Mouse (Mus musculus): Measurements from ENCODE around the gene 4931440F15Rik. TPM values are rescaled to one million over a fixed set of nuclear protein-coding genes. Genes with fewer than 3 reads are reported as not detected.
"Not testable (repeated sequence)": the region's sequence is repeated elsewhere in the genome, so short reads cannot be mapped to it uniquely, and the experiment has no call there.

4931440F15Rik gene
- polyA plus RNA-seq, 1 experiment = not detected

- Histone ChIP-seq H3K27me3 (ENCODE audit: control insufficient read depth, insufficient read depth, insufficient read length) (no peaks in the 10 kb centered on the region), H3K79me2 (ENCODE audit: control insufficient read depth, insufficient read depth) (no peaks in the 10 kb centered on the region), H3K36me3 (ENCODE audit: control insufficient read depth, insufficient read depth) (no peaks in the 10 kb centered on the region), H3K4me3 (ENCODE audit: insufficient read depth, poor library complexity, severe bottlenecking) (no peak overlapping the region), H3ac (ENCODE audit: control insufficient read depth, insufficient read length, low read depth) (no peak overlapping the region), H3K79me3 (ENCODE audit: low read depth) (no peaks in the 10 kb centered on the region)
- TF ChIP-seq USF1 (IDR thresholded peaks at IDR 0.05; ENCODE audit: low read depth) = no peak
- TF ChIP-seq FOSL1 (IDR thresholded peaks at IDR 0.05; ENCODE audit: insufficient read depth, low read length, poor library complexity, severe bottlenecking) = no peak
- TF ChIP-seq CTCF (IDR thresholded peaks at IDR 0.05; ENCODE audit: control insufficient read depth, insufficient read depth, insufficient read length) = no peak
- no peak for TF ChIP-seq MAX (IDR thresholded peaks at IDR 0.05)
- no peak for TF ChIP-seq CEBPB (IDR thresholded peaks at IDR 0.05; ENCODE audit: low read depth)
- TF ChIP-seq MYOD1 (IDR thresholded peaks at IDR 0.05; ENCODE audit: control insufficient read depth, insufficient read length, low read depth) = no peak
- TF ChIP-seq MYOG (IDR thresholded peaks at IDR 0.05; ENCODE audit: control insufficient read depth, extremely low read depth, insufficient read length) = no peak
These were observed 15.2 kb upstream of the 4931440F15Rik start for GRCm38 (mm10) chr11:29840606-29841227.

- no peaks in the 10 kb centered on the region for H3K27me3 ChIP-seq (ENCODE audit: control insufficient read depth, insufficient read depth, insufficient read length)
- no peaks in the 10 kb centered on the region for H3K79me3 ChIP-seq (ENCODE audit: low read depth)
- peak; percentile 53 for TF ChIP-seq MYOD1 (IDR thresholded peaks at IDR 0.05; ENCODE audit: control insufficient read depth, insufficient read length, low read depth)
- peak; percentile 10 for TF ChIP-seq CEBPB (IDR thresholded peaks at IDR 0.05; ENCODE audit: low read depth)
- no peak for TF ChIP-seq MAX (IDR thresholded peaks at IDR 0.05)
- TF ChIP-seq FOSL1 (IDR thresholded peaks at IDR 0.05; ENCODE audit: insufficient read depth, low read length, poor library complexity, severe bottlenecking) = peak; percentile 52
- no peaks in the 10 kb centered on the region for H3K79me2 ChIP-seq (ENCODE audit: control insufficient read depth, insufficient read depth)
- H3K36me3 ChIP-seq (ENCODE audit: control insufficient read depth, insufficient read depth) = no peaks in the 10 kb centered on the region
- H3ac ChIP-seq (ENCODE audit: control insufficient read depth, insufficient read length, low read depth) = no peak overlapping the region
- H3K4me3 ChIP-seq (ENCODE audit: insufficient read depth, poor library complexity, severe bottlenecking) = no peak overlapping the region
These were observed 14.3 kb upstream of the 4931440F15Rik start for GRCm38 (mm10) chr11:29839781-29840180.

- TF ChIP-seq FOSL1 (IDR thresholded peaks at IDR 0.05; ENCODE audit: insufficient read depth, low read length, poor library complexity, severe bottlenecking) (peak; percentile 60), USF1 (IDR thresholded peaks at IDR 0.05; ENCODE audit: low read depth) (no peak)
- Histone ChIP-seq H3K4me3 (ENCODE audit: insufficient read depth, poor library complexity, severe bottlenecking) (no peak overlapping the region), H3K79me2 (ENCODE audit: control insufficient read depth, insufficient read depth) (no peaks in the 10 kb centered on the region), H3K27me3 (ENCODE audit: control insufficient read depth, insufficient read depth, insufficient read length) (no peaks in the 10 kb centered on the region), H3ac (ENCODE audit: control insufficient read depth, insufficient read length, low read depth) (no peak overlapping the region), H3K79me3 (ENCODE audit: low read depth) (no peaks in the 10 kb centered on the region), H3K36me3 (ENCODE audit: control insufficient read depth, insufficient read depth) (no peaks in the 10 kb centered on the region)
These were observed 11.6 kb upstream of the 4931440F15Rik start for GRCm38 (mm10) chr11:29837066-29837465.

GRCm38 (mm10) chr11:29827729-29828128 is 2.3 kb upstream of the 4931440F15Rik start:
- no peaks in the 10 kb centered on the region for H3K79me2 ChIP-seq (ENCODE audit: control insufficient read depth, insufficient read depth)
- no peaks in the 10 kb centered on the region for H3K27me3 ChIP-seq (ENCODE audit: control insufficient read depth, insufficient read depth, insufficient read length)
- no peak overlapping the region for H3ac ChIP-seq (ENCODE audit: control insufficient read depth, insufficient read length, low read depth)
- H3K79me3 ChIP-seq (ENCODE audit: low read depth) = no peaks in the 10 kb centered on the region
- H3K36me3 ChIP-seq (ENCODE audit: control insufficient read depth, insufficient read depth) = no peaks in the 10 kb centered on the region
- TF ChIP-seq MYOG (IDR thresholded peaks at IDR 0.05; ENCODE audit: control insufficient read depth, extremely low read depth, insufficient read length) (no peak), MYOD1 (IDR thresholded peaks at IDR 0.05; ENCODE audit: control insufficient read depth, insufficient read length, low read depth) (no peak), CTCF (IDR thresholded peaks at IDR 0.05; ENCODE audit: control insufficient read depth, insufficient read depth, insufficient read length) (no peak), USF1 (IDR thresholded peaks at IDR 0.05; ENCODE audit: low read depth) (no peak), FOSL1 (IDR thresholded peaks at IDR 0.05; ENCODE audit: insufficient read depth, low read length, poor library complexity, severe bottlenecking) (no peak), CEBPB (IDR thresholded peaks at IDR 0.05; ENCODE audit: low read depth) (no peak), MAX (IDR thresholded peaks at IDR 0.05) (no peak)
- H3K4me3 ChIP-seq (ENCODE audit: insufficient read depth, poor library complexity, severe bottlenecking) = no peak overlapping the region

- no peak for TF ChIP-seq MAX (IDR thresholded peaks at IDR 0.05)
- TF ChIP-seq CTCF (IDR thresholded peaks at IDR 0.05; ENCODE audit: control insufficient read depth, insufficient read depth, insufficient read length) = no peak
- TF ChIP-seq USF1 (IDR thresholded peaks at IDR 0.05; ENCODE audit: low read depth) = no peak
- no peak for TF ChIP-seq CEBPB (IDR thresholded peaks at IDR 0.05; ENCODE audit: low read depth)
- no peak for TF ChIP-seq MYOG (IDR thresholded peaks at IDR 0.05; ENCODE audit: control insufficient read depth, extremely low read depth, insufficient read length)
- no peak for TF ChIP-seq FOSL1 (IDR thresholded peaks at IDR 0.05; ENCODE audit: insufficient read depth, low read length, poor library complexity, severe bottlenecking)
- no peak for TF ChIP-seq MYOD1 (IDR thresholded peaks at IDR 0.05; ENCODE audit: control insufficient read depth, insufficient read length, low read depth)
- Histone ChIP-seq H3K79me3 (ENCODE audit: low read depth) (no peaks in the 10 kb centered on the region), H3ac (ENCODE audit: control insufficient read depth, insufficient read length, low read depth) (no peak overlapping the region)
These were observed 533 bp upstream of the 4931440F15Rik start for GRCm38 (mm10) chr11:29826001-29826400.

GRCm38 (mm10) chr11:29824474-29825270 is 796 bp downstream of the 4931440F15Rik start:
- not testable (repeated sequence) for H3K79me2 ChIP-seq (ENCODE audit: control insufficient read depth, insufficient read depth); H3K79me3 ChIP-seq (ENCODE audit: low read depth); H3K27me3 ChIP-seq (ENCODE audit: control insufficient read depth, insufficient read depth, insufficient read length); H3ac ChIP-seq (ENCODE audit: control insufficient read depth, insufficient read length, low read depth); H3K36me3 ChIP-seq (ENCODE audit: control insufficient read depth, insufficient read depth); H3K4me3 ChIP-seq (ENCODE audit: insufficient read depth, poor library complexity, severe bottlenecking)

More at GRCm38 (mm10) chr11:29826001-29826400, 533 bp upstream of the 4931440F15Rik start:
- no peak overlapping the region for H3K4me3 ChIP-seq (ENCODE audit: insufficient read depth, poor library complexity, severe bottlenecking)
- H3K27me3 ChIP-seq (ENCODE audit: control insufficient read depth, insufficient read depth, insufficient read length) = no peaks in the 10 kb centered on the region
- no peaks in the 10 kb centered on the region for H3K36me3 ChIP-seq (ENCODE audit: control insufficient read depth, insufficient read depth)
- no peaks in the 10 kb centered on the region for H3K79me2 ChIP-seq (ENCODE audit: control insufficient read depth, insufficient read depth)

Data from C2C12 (cell line).